Mouse (Mus musculus) B cell, adult 2 months (primary cell): ENCODE results near the gene Il27.

Experiments
- DNase-seq, 2 experiments: peaks; one replicate each; pipeline ENCODE4 v3.0.0; 2022

The Il27 gene

GRCm38 (mm10) chr7:126594862-126595561, at the start of gene Il27:
Il27 (minus strand) TSS chr7:126594941.
- no peak for DNase-seq

- DNase-seq: no peak
These were observed 49.6 kb upstream of the Il27 start for GRCm38 (mm10) chr7:126644345-126644744.

- peak; percentile 48 to 53 for DNase-seq
These were observed 48.5 kb upstream of the Il27 start for GRCm38 (mm10) chr7:126643244-126643617.

- DNase-seq: no peak
These were observed 48.0 kb upstream of the Il27 start for GRCm38 (mm10) chr7:126642545-126643243.

- peak; percentile 53 to 62 for DNase-seq
These were observed 42.2 kb upstream of the Il27 start for GRCm38 (mm10) chr7:126636733-126637520.

GRCm38 (mm10) chr7:126635375-126635774, 40.6 kb upstream of the Il27 start:
- DNase-seq: no peak

- no peak for DNase-seq
These were observed 37.7 kb upstream of the Il27 start for GRCm38 (mm10) chr7:126632478-126632877.

- no peak for DNase-seq
These were observed 36.2 kb upstream of the Il27 start, which contains the start of gene Nupr1 for GRCm38 (mm10) chr7:126630824-126631518. Nupr1 (minus strand) TSS chr7:126630861.

- DNase-seq: no peak
These were observed 35.2 kb upstream of the Il27 start for GRCm38 (mm10) chr7:126629915-126630314.

GRCm38 (mm10) chr7:126628111-126628510, 33.4 kb upstream of the Il27 start:
- DNase-seq: no peak

GRCm38 (mm10) chr7:126625807-126626600, 31.3 kb upstream of the Il27 start:
- DNase-seq: no peak

GRCm38 (mm10) chr7:126625369-126625768, 30.6 kb upstream of the Il27 start:
- no peak for DNase-seq

GRCm38 (mm10) chr7:126624774-126625173, 30.0 kb upstream of the Il27 start:
- DNase-seq: no peak

- DNase-seq: no peak
These were observed 28.6 kb upstream of the Il27 start for GRCm38 (mm10) chr7:126623381-126623780.

- no peak for DNase-seq
These were observed 27.0 kb upstream of the Il27 start for GRCm38 (mm10) chr7:126621452-126622359.

- DNase-seq: peak; percentile 11 to 31
These were observed 25.0 kb upstream of the Il27 start for GRCm38 (mm10) chr7:126619559-126620275.

- no peak for DNase-seq
These were observed 22.0 kb upstream of the Il27 start for GRCm38 (mm10) chr7:126616707-126617106.

- no peak for DNase-seq
These were observed 18.0 kb upstream of the Il27 start for GRCm38 (mm10) chr7:126612736-126613135.

GRCm38 (mm10) chr7:126607796-126608195, 13.1 kb upstream of the Il27 start:
- no peak for DNase-seq

- DNase-seq: no peak
These were observed 12.3 kb upstream of the Il27 start for GRCm38 (mm10) chr7:126607064-126607463.
